Mouse (Mus musculus) right cerebral cortex, postnatal 4 days (tissue): ENCODE measurements around the gene Ubfd1.

Experiments used
- DNase-seq: peaks from one replicate; pipeline ENCODE4 v3.0.0-alpha.2; 2022

Ubfd1 gene

DNA sequence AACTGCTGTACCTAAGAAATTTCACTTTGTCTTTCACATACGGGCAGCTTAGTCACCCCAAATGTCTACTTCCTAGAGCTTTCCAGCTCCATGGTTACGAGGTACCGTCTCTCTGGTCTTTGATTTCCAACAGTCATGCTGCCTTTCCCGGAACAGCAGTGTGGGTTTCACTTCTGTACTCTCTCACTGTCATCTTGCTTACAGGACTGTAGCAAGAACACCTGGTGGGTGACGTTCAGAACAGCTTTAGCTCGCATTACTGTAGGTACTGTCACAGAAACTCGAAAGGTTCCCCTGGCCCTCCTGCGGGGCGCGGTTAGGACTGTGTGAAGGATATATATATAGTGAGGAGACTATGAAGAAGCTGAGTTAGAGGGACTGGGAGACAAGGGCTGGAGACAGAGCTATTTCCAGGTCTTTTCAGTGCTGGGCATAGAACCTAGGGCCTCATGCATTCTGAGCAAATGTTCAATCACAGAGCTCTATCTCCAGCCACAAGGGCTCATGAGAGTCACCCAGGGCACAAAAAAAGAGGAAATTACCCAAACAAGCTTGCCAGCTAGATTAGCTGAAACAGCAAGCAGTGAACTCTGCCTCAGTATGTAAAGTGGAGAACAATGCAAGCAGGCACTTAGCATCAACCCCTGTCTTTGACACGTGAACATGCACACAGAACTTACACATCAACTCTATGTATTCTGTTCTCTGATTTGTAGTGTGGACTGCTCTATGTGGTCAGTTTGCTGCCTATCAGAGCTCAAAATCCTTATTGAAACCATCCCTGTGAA is 20.4 kb downstream of the Ubfd1 start:
- no peak for DNase-seq

DNA sequence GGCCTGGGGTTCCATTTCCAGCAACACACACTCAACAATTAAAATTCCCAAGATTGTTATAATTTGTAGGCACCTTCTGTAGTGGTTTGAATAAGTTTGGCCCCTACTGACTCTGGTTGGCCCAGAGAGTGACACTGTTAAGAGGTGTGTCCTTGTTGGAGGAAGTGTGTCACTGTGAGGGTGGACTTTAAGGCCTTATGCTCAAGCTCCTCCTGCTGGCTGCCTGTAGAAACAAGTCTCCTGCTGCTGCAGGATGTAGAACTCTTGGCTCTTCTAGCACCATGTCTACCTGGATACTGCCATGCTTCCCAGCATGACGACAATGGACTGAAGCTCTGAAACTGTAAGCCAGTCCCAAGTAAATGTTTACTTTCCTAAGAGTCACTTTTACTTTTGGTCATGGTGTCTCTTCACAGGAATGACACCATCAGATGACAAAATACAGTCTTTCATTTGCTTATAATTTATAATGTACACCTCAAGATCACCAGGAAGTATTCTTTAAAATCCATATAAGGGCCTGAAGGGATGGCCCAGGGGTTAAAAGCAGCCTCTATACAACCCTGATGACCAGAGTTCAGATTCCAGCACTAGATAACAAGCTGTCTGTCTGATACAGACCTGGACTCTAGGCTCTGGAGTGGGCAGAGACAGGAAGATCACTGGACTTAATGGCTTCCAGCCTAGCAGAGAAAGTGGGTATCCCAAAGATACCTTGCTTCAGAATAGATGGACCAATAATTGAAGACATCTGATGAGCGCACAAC is 27.8 kb downstream of the Ubfd1 start:
- no peak for DNase-seq

DNA sequence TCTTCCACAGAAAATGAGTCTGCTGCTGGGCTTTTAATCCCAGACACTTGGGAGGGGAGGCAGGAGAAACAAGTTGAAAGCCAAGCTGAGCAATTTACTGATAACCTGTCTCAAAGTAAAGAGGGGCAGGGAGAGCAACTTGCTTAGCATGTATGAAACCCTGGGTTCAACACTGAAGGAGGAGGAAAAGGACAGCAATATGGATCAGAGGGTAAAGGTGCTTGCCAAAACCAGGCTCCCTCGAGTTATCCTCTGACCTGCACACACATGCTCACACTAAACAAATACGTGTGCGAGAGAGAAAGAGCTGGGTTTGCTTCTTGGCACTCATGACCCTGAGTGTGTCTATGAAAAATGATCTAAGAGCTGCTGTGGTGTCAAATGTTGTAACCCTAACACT is 31.0 kb downstream of the Ubfd1 start:
- DNase-seq = no peak

DNA sequence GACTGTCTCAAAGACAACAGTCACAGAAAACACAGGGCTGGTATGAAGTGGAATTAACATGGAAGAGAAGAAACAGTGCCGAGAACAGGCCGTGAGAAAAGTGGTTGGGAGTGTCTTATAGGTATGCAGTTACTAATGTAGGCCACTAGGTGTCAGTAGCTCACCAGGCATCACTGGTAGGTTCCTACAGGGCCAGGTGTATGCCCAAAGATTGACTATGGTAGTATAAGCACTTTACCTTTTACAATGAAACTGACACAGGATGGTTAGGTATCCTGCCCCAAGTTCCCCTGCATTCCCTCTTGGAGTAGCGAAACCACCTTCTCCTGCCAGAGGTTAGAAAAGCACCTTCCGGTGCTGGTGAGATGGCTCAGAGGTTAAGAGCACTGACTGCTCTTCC is 32.2 kb downstream of the Ubfd1 start:
- DNase-seq = no peak

DNA sequence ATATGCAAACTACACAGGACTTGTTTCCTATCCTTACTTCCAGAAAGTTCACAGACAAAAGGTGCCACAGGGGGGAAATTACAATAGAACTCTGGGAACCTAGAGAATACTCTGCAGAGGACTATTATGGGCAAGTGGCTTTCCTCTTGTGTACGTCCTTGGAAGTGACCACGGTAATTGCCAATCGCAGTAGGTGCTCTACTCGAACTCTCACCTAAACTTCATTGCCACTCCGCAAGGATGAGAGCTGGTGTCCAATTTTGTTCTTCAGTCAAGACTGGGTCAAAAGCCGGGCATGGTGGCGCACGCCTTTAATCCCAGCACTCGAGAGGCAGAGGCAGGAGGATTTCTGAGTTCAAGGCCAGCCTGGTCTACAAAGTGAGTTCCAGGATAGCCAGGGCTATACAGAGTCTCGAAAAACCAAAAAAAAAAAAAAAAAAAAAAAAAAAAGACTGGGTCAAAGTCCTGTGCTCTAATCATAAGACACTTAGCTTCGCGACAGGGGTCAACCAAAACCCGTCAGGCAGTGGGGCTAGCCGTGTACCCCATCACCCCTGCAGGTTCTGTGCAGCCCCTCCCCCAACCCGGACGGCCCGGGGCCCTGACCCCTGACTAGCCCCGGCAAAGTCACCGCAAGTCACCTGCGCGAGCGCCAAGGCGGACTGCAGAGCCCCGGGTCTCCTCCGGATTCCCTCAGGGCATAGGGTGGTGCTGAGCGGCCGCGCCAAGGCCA is 34.2 kb downstream of the Ubfd1 start:
- DNase-seq = peak; percentile 54

DNA sequence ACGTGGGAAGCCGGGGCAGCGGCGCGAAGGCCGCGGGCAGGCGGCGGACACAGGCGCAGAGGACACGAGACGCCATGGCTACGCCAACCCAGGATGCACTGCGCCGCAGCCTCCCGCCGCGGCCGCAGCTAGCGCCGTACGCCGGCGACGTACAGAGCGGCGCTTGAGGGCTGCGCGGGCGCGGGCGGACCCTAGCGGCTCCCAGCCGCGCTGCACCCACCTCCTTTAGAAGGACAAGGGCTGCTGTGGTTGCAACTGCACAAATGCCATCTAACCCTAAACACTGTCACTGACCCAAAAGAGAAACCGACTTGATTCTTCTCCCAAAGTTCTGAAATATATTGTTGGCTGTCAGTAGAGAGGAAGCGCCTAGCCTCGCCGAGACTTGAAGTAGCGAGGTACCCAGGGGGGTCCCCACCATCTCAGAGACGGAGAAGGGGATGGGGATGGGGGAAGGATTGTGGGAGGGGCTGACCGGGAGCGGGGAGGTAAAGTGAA is 34.8 kb downstream of the Ubfd1 start, which contains the start of gene Ndufab1:
Ndufab1 (minus strand) TSS at position 140 of the 498 bp plus-strand sequence.
- peak; percentile 84 for DNase-seq

DNA sequence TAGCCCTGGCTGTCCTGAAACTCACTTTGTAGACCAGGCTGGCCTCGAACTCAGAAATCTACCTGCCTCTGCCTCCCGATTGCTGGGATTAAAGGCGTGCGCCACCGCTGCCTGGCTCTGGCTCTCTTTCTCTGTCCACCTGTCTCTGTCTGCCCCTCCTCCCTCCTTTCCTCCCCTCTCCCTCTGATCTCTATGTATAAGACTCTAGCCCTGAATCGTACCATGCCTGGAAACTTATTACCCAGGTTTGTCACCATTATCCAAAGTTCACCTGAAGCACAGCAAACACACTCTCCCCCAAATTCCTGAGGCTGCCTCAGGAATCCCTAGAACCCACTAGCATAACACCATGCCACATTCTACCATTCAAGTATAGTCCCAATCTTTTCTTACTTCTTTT is 41.2 kb downstream of the Ubfd1 start:
- no peak for DNase-seq

DNA sequence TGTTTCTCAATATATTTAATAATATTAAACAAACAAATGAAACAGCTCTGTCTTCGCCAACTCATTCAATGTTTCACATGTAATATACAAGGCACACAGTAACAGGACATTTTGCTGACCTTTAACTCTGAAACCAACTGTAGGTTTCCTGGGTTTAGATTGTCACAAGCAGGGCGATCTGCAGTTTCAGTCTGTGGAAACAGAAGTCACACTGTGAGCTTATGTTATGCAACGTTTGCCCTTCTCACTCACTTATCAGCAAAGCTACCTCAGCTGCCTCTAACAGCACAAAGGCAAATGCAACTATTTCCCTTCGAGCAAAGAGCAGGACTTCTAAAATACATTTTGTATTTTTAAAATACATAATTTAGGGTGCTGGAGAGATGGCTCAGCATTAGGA is 56.5 kb downstream of the Ubfd1 start:
- DNase-seq = no peak

DNA sequence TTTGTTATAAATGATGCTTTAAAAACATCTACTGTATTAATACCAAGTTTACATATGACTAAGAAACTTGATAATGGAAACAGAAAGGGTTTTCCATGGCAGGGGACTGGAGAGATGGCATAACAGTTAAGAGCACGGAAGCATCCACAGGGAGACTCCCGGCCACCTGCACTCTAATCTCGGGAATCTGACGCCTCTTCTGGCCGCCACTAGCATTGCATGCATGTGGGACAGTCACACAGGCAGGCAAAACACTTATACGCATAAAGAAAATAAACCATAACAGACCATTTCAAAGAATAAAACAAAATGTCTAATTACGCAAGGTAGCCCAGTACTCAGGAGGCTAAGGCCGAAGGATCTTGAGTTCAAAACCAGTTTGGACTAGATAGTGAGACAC is 58.7 kb downstream of the Ubfd1 start:
- no peak for DNase-seq

DNA sequence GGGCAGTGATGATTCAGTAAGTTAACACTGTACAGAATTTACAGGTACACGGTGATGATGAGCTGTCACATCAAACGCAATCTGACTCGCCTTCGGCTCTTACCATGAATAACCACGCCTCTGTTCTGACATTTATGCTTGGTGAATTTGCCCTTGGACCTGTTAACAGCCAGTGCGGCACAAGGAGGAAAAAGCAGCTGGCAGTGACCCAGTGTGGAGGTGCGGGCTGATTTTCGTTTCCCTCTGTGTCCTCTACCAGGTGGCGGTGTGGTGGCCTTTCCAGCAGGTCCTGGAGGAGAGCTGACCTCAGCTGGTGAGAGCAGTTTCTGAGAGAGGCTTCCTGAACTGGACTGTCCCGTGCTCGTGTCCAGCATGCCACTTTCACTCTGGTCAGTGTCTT is 60.0 kb downstream of the Ubfd1 start:
- no peak for DNase-seq
